Comparison of ENCODE assay signal across 18 mouse cellular contexts in the genomic region with DNA sequence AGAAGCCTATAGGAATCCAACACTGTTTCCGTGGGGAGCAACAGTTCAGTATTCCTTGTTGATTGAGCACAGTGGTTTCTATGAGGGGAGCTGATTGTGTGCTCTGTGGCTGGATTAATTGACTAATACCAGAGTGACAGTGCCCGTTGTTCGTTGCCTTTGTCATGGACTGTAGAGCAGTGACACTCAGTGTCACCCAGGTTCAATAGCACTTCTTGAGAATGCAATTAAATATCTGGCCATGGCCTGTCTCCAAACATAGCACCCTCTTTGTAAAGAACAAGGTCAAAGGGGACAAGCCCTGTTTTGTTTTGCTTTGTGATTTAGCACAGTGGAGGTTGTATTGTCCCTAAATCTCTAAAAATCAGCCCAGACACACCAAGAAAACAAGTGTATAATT.
DNase-seq lines count a peak whose midpoint lies in the region; ATAC-seq lines count a peak whose summit lies in the region.
"Had no signal": no experiment of that assay in that cellular context is flagged by ENCODE, and none has a peak within 500 bp of the region (broad histone marks: within the 10 kb centered on the region; RNA-seq: fewer than 3 reads in every experiment).

No protein-coding gene starts in this region.

- ATAC-seq in heart, embryonic 16.5 days (replicated peaks; ENCODE audit: extremely low read depth, insufficient read depth, low FRiP score) = no peak; the same call in 1 of the 2 replicates
- ATAC-seq in midbrain, embryonic 11.5 days (ENCODE audit: low FRiP score) = 0 out of 2 replicates have a peak, but pooled peaks have one; percentile 30
- no peak for ATAC-seq in midbrain, embryonic 16.5 days
- ATAC-seq in neural tube, embryonic 11.5 days (ENCODE audit: insufficient read depth, low FRiP score, low TSS enrichment) = peak; percentile 75

- H3K27ac ChIP-seq in heart, embryonic 16.5 days (ENCODE audit: low read length) = no peak overlapping the region
- no peak overlapping the region for H3K27ac ChIP-seq in midbrain, embryonic 11.5 days (ENCODE audit: low read depth, low read length)
- H3K27ac ChIP-seq in midbrain, embryonic 16.5 days (ENCODE audit: low read length) = no peak overlapping the region
- no peak overlapping the region for H3K27ac ChIP-seq in neural tube, embryonic 11.5 days (ENCODE audit: low read depth, low read length)
- H3K27ac ChIP-seq: embryonic facial prominence, embryonic 15.5 days; heart, embryonic 15.5 days; limb, embryonic 10.5 days; lung, embryonic 15.5 days had no signal

- WGBS in heart, embryonic 16.5 days = 35% methylated on average over 3 of the region's 3 CpGs
- 25% methylated on average over 3 of the region's 3 CpGs for WGBS in midbrain, embryonic 11.5 days
- 9% methylated on average over 3 of the region's 3 CpGs for WGBS in midbrain, embryonic 16.5 days
- 31% methylated on average over 3 of the region's 3 CpGs for WGBS in neural tube, embryonic 11.5 days

- peak overlapping the region; percentile 27; the same call in 1 of the 2 replicates for H3K9ac ChIP-seq in heart, embryonic 16.5 days (ENCODE audit: low read length)
- no peak overlapping the region for H3K9ac ChIP-seq in midbrain, embryonic 11.5 days (ENCODE audit: low read length)
- H3K9ac ChIP-seq in midbrain, embryonic 16.5 days (ENCODE audit: low read depth, low read length) = no peak overlapping the region
- H3K9ac ChIP-seq in neural tube, embryonic 11.5 days (ENCODE audit: low read length) = no peak overlapping the region
- H3K9ac ChIP-seq: embryonic facial prominence, embryonic 15.5 days; heart, embryonic 15.5 days; lung, embryonic 15.5 days had no signal

- H3K27me3 ChIP-seq in heart, embryonic 16.5 days (ENCODE audit: control insufficient read depth, insufficient read depth, low read length) = no peaks in the 10 kb centered on the region
- no peaks in the 10 kb centered on the region; the same call in 1 of the 2 replicates for H3K27me3 ChIP-seq in midbrain, embryonic 11.5 days (ENCODE audit: control insufficient read depth, insufficient read depth, low read length)
- H3K27me3 ChIP-seq in midbrain, embryonic 16.5 days (ENCODE audit: control insufficient read depth, insufficient read depth, low read depth, low read length) = no peaks in the 10 kb centered on the region
- H3K27me3 ChIP-seq in neural tube, embryonic 11.5 days (ENCODE audit: control insufficient read depth, insufficient read depth, low read length) = no peaks in the 10 kb centered on the region
- H3K27me3 ChIP-seq: embryonic facial prominence, embryonic 15.5 days; heart, embryonic 15.5 days; lung, embryonic 15.5 days had no signal

- DNase-seq in heart, adult 8-10 months (ENCODE audit: low spot score) = no peak
- peak; percentile 86 for DNase-seq in midbrain, embryonic 11.5 days (ENCODE audit: low spot score, missing footprints)
- peak; percentile 70 for DNase-seq in embryo, embryonic 10 days (ENCODE audit: low spot score)
- DNase-seq in neural tube, embryonic 11.5 days (ENCODE audit: low spot score) = peak; percentile 50
- no peak for DNase-seq in ovary, postnatal 10 days (ENCODE audit: low spot score)
- no peak for DNase-seq in kidney, postnatal 36 days
- DNase-seq: cerebellum, adult 11 months; cerebellum, postnatal 14 days; kidney, adult 8-10 months; kidney, postnatal 4 days; thymus, postnatal 4 days had no signal

- peaks cover 8% of the 10 kb centered on the region; the same call in 1 of the 2 replicates for H3K4me1 ChIP-seq in heart, embryonic 16.5 days (ENCODE audit: control insufficient read depth, insufficient read depth, low read length)
- peaks cover 12% of the 10 kb centered on the region for H3K4me1 ChIP-seq in midbrain, embryonic 11.5 days (ENCODE audit: control insufficient read depth, insufficient read depth, low read length)
- H3K4me1 ChIP-seq in midbrain, embryonic 16.5 days (ENCODE audit: control insufficient read depth, insufficient read depth, low read length) = no peaks in the 10 kb centered on the region
- peaks cover 12% of the 10 kb centered on the region for H3K4me1 ChIP-seq in neural tube, embryonic 11.5 days (ENCODE audit: control insufficient read depth, insufficient read depth, low read length)
- H3K4me1 ChIP-seq: embryonic facial prominence, embryonic 15.5 days; limb, embryonic 10.5 days; lung, embryonic 15.5 days had no signal

- no peak overlapping the region for H3K4me2 ChIP-seq in heart, embryonic 16.5 days (ENCODE audit: low read depth, low read length)
- no peak overlapping the region for H3K4me2 ChIP-seq in midbrain, embryonic 11.5 days
- no peak overlapping the region for H3K4me2 ChIP-seq in midbrain, embryonic 16.5 days (ENCODE audit: low read length)
- no peak overlapping the region for H3K4me2 ChIP-seq in neural tube, embryonic 11.5 days (ENCODE audit: low read depth)
- H3K4me2 ChIP-seq: embryonic facial prominence, embryonic 15.5 days; heart, embryonic 15.5 days; liver, embryonic 11.5 days; lung, embryonic 15.5 days had no signal

- H3K4me3 ChIP-seq in heart, embryonic 16.5 days (ENCODE audit: low read length) = no peak overlapping the region
- H3K4me3 ChIP-seq in midbrain, embryonic 11.5 days (ENCODE audit: low read depth, low read length) = no peak overlapping the region
- H3K4me3 ChIP-seq in midbrain, embryonic 16.5 days (ENCODE audit: low read depth, low read length) = no peak overlapping the region
- no peak overlapping the region for H3K4me3 ChIP-seq in neural tube, embryonic 11.5 days (ENCODE audit: low read depth, low read length)
- H3K4me3 ChIP-seq: embryonic facial prominence, embryonic 15.5 days; heart, embryonic 15.5 days; limb, embryonic 10.5 days; lung, embryonic 15.5 days had no signal

- H3K9me3 ChIP-seq in heart, embryonic 16.5 days (replicated peaks; ENCODE audit: control insufficient read depth, low read length) = no peaks in the 10 kb centered on the region
- H3K9me3 ChIP-seq in midbrain, embryonic 11.5 days (ENCODE audit: control insufficient read depth, low read length) = no peaks in the 10 kb centered on the region
- no peaks in the 10 kb centered on the region for H3K9me3 ChIP-seq in midbrain, embryonic 16.5 days (replicated peaks; ENCODE audit: control insufficient read depth, low read length, poor library complexity, severe bottlenecking)
- H3K9me3 ChIP-seq in neural tube, embryonic 11.5 days (ENCODE audit: control insufficient read depth, low read length) = no peaks in the 10 kb centered on the region
- H3K9me3 ChIP-seq: embryonic facial prominence, embryonic 15.5 days; heart, embryonic 15.5 days; limb, embryonic 10.5 days; lung, embryonic 15.5 days had no signal

- no peaks in the 10 kb centered on the region for H3K36me3 ChIP-seq in heart, embryonic 16.5 days (ENCODE audit: control insufficient read depth, insufficient read depth)
- H3K36me3 ChIP-seq in midbrain, embryonic 11.5 days (ENCODE audit: control insufficient read depth, insufficient read depth, low read length) = peaks cover 3% of the 10 kb centered on the region
- H3K36me3 ChIP-seq in midbrain, embryonic 16.5 days (ENCODE audit: control insufficient read depth, insufficient read depth, low read length) = no peaks in the 10 kb centered on the region
- H3K36me3 ChIP-seq in neural tube, embryonic 11.5 days (ENCODE audit: control insufficient read depth, insufficient read depth, low read length) = no peaks in the 10 kb centered on the region
- H3K36me3 ChIP-seq: heart, embryonic 15.5 days; lung, embryonic 15.5 days had no signal

Comparison
In these comparisons a context has a peak if more than half of its experiments do, and no peak if none do; other contexts are left out.
1. ATAC-seq: peak in midbrain, embryonic 11.5 days (single experiment) and neural tube, embryonic 11.5 days (single experiment); none in heart, embryonic 16.5 days (single experiment) and midbrain, embryonic 16.5 days (single experiment).
2. DNase-seq: peak in midbrain, embryonic 11.5 days (single experiment), embryo, embryonic 10 days (single experiment) and neural tube, embryonic 11.5 days (single experiment); none in heart, adult 8-10 months (single experiment), ovary, postnatal 10 days (single experiment) and kidney, postnatal 36 days (0 of 2).